Mouse (Mus musculus) 416B (cell line): ENCODE data around the gene Vps45.
"Not testable (repeated sequence)": the region's sequence is repeated elsewhere in the genome, so short reads cannot be mapped to it uniquely, and the experiment has no call there.

Experiments
- DNase-seq: peaks from one replicate; pipeline ENCODE4 v3.0.0; 2011; ENCODE audit warnings: low read depth

Gene Vps45

GRCm38 (mm10) chr3:96078711-96079110, 20.4 kb upstream of the Vps45 start:
- DNase-seq, result no peak

- no peak for DNase-seq
These were observed 19.8 kb upstream of the Vps45 start for GRCm38 (mm10) chr3:96078066-96078465.

- no peak for DNase-seq
These were observed 14.7 kb upstream of the Vps45 start for GRCm38 (mm10) chr3:96072921-96073486.

- peak; percentile 33 for DNase-seq
These were observed 12.0 kb upstream of the Vps45 start for GRCm38 (mm10) chr3:96070241-96070640.

- peak; percentile 89 for DNase-seq
These were observed 11.3 kb upstream of the Vps45 start for GRCm38 (mm10) chr3:96069542-96069941.

- DNase-seq, result no peak
These were observed 10.8 kb upstream of the Vps45 start for GRCm38 (mm10) chr3:96069046-96069445.

GRCm38 (mm10) chr3:96066741-96067140, 8.5 kb upstream of the Vps45 start:
- no peak for DNase-seq

GRCm38 (mm10) chr3:96065754-96066375, 7.6 kb upstream of the Vps45 start:
- peak; percentile 87 for DNase-seq

- DNase-seq, result no peak
These were observed 6.9 kb upstream of the Vps45 start for GRCm38 (mm10) chr3:96065147-96065546.

- peak; percentile 33 for DNase-seq
These were observed 6.0 kb upstream of the Vps45 start for GRCm38 (mm10) chr3:96064217-96064616.

GRCm38 (mm10) chr3:96063299-96063698, 5.0 kb upstream of the Vps45 start:
- no peak for DNase-seq

- DNase-seq, result no peak
These were observed 1.9 kb upstream of the Vps45 start for GRCm38 (mm10) chr3:96060146-96060545.

- DNase-seq, result peak; percentile 93
These were observed 490 bp downstream of the Vps45 start for GRCm38 (mm10) chr3:96057747-96058204.

- DNase-seq, result no peak
These were observed 2.2 kb downstream of the Vps45 start for GRCm38 (mm10) chr3:96056031-96056430.

GRCm38 (mm10) chr3:96055294-96055693, 3.0 kb downstream of the Vps45 start:
- DNase-seq, result no peak

- DNase-seq, result peak; percentile 81
These were observed 6.4 kb downstream of the Vps45 start for GRCm38 (mm10) chr3:96051839-96052238.

- no peak for DNase-seq
These were observed 7.1 kb downstream of the Vps45 start for GRCm38 (mm10) chr3:96051186-96051585.

GRCm38 (mm10) chr3:96050779-96051178, 7.5 kb downstream of the Vps45 start:
- no peak for DNase-seq

- not testable (repeated sequence) for DNase-seq
These were observed 13.7 kb downstream of the Vps45 start for GRCm38 (mm10) chr3:96044559-96044958.

- no peak for DNase-seq
These were observed 15.2 kb downstream of the Vps45 start for GRCm38 (mm10) chr3:96043104-96043503.

GRCm38 (mm10) chr3:96041079-96041478, 17.2 kb downstream of the Vps45 start:
- DNase-seq, result no peak

- no peak for DNase-seq
These were observed 17.6 kb downstream of the Vps45 start for GRCm38 (mm10) chr3:96040663-96041006.

- no peak for DNase-seq
These were observed 18.2 kb downstream of the Vps45 start for GRCm38 (mm10) chr3:96039857-96040662.
